Mouse (Mus musculus) hindbrain, embryonic 13.5 days (tissue): ENCODE measurements around the gene Lmbrd1. TPM values are rescaled to one million over a fixed set of nuclear protein-coding genes. Genes with fewer than 3 reads are reported as not detected.

Source experiments
- polyA plus RNA-seq: library from polyadenylated mRNA; unstranded; fragments of >200 nt; fragmentation: Nextera tagmentation; extraction: Ambion mirVana; gene quantifications from 2 replicates; pipeline ENCODE4 v1.2.1, GENCODE M21; 2015

The Lmbrd1 gene
- polyA plus RNA-seq, 1 experiment from 2014 or later = 48.0 TPM

Other genes with a start within 250 kb of the Lmbrd1 start
- gene Col19a1, start 91.2 kb upstream of the Lmbrd1 start, polyA plus RNA-seq = 1.2 and 1.4 TPM in 2 replicates